Mouse (Mus musculus) frontal cortex, postnatal 25 days (tissue): ENCODE results near the gene Vps29.

Experiments
- DNase-seq, 2 experiments: peaks; one replicate each; pipeline ENCODE4 v3.0.0; 2022; ENCODE audit warnings: low spot score in 2 of 2

The Vps29 gene

DNA sequence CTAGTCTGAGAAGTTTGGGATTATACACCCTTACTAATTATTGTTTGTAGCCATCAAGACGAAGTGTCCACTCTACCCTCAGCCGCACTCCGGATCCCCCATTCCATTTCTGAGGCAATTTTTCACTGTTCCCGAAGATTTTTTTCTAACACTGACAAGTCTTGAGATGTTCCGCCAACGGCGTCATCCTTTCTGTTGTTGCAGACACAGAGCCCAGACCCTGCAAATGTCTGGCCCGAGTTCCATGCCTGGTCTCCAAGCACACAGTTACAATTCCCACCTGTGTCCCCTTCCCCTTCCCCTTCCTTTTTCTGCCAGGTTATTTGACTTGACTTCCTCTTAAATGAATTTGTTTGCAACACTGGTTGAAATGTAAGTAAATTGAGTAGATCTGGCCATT lies 45.7 kb downstream of the Vps29 start:
- no peak for DNase-seq

- no peak for DNase-seq
Observed at GRCm38 (mm10) chr5:122400628-122401302, 46.6 kb downstream of the Vps29 start.

DNA sequence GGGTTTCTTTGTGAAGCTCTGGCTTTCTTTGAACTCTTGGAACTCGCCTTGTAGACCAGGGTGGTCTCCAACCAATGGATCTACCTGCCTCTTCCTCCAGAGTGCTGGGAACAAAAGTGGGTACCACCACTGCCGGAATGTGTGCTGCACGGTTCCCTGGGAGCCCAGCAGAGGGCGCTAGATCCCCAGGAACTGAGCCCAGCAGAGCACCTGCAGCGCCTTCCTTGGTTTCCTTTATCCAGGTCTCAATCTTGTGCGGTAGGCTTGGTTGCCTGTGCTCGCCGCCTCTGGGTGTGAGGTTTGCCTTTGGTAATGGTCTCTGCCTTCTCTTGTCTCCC lies 47.1 kb downstream of the Vps29 start:
- DNase-seq: peak; percentile 55 to 62

GRCm38 (mm10) chr5:122402160-122402559 lies 48.0 kb downstream of the Vps29 start:
- DNase-seq: no peak

DNA sequence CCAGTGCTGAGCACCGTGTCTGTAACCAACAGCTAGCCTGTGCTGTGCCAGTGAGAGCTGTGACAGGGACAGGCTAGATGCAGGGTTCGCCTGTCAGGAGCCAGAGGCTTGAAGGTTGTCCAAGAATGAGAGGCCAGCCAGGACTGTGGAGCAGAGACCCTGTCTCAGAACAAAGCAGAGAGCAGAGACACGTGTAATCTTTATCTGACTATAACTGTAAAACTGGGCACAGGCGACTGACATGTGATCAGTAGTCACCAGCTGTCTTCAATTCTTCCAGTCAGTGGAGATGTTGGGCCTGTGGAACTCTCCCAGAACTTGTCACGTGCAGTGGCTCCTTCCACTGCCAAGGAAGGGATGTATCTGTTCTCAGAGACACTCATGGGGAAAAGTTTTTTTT lies 48.6 kb downstream of the Vps29 start:
- no peak for DNase-seq

DNA sequence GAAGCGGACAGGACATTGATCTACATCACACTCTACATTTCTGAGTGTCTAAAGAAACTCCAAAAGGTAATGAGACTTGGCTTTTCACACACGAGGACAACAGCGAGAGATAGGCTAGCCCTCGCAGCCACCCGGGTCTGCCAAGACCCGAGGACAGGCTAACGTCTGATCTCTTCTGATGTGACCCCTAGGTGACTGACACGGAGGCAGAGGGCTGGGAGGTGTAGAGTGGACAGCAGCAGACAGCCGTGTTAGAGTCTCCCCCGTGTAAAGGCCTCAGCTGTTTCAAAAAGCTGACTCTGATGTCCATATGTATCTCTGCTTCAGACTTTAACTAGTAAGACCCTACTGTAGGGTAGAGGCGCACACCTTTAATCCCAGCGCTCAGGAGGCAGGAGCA lies 49.2 kb downstream of the Vps29 start:
- DNase-seq: no peak

DNA sequence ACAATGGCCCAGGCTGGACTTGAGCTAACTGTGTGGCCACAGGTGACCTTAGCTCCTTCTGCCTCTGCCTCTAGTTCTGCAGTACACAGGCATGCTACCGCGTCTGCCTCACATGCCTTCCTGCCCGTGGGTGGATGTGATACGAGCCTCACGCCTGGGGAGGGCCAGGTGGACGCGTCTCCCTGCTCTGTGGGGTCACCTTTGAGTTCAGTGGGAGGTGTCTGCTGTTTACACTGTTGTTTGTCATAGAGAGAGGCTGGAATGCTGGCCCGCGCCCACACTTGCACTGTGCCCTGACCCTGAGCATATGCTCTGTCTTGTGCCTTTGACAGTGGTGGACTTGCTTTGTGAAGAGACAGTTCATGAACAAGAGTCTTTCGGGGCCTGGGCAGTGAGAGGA lies 51.4 kb downstream of the Vps29 start:
- DNase-seq: no peak

- no peak for DNase-seq
Observed at GRCm38 (mm10) chr5:122409692-122410645, 55.8 kb downstream of the Vps29 start.

DNA sequence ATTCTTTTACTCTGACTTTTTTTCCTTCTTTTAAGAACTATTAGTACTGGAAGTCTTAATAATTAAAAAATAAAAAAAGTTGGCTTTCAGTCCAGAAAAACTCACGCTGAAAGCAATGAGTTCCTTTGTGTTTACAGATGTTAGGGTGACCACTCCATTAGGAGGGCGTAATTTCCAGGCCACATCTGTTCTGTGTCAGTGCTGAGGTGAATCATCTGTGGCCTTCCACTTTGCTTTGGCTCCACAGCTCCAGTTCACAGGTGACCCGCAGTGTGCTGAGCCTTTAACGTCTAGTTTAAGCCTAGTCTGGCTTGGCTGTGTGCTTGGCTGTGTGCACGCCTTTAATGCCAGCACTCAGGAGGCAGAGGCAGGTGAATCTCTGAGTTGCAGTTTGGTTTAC lies 57.7 kb downstream of the Vps29 start:
- no peak for DNase-seq

DNA sequence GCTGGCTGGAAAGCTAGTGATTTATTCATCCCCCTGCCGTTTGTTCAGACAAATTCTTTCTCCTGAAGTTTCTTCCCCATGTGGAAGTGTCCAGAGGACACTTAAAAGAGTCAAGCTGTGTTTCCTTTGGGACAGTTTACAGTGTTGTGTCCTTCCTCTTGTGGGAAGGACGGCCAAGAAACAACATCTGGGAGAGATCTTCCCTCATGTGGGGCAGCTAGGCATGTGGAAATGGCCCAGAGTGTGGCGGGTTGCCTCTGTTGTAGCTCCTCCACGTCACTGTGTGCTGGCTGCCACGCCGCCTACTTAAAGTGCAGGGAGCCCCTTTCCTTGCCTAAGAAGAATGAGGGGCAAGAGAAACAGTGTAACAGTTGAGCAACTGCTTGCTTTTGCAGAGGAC lies 58.7 kb downstream of the Vps29 start:
- DNase-seq: no peak

- DNase-seq: no peak
Observed at GRCm38 (mm10) chr5:122414351-122414750, 60.2 kb downstream of the Vps29 start.
